Mouse (Mus musculus) neural tube, embryonic 11.5 days (tissue): ENCODE measurements around the gene Dusp18. TPM values are rescaled to one million over a fixed set of nuclear protein-coding genes. Genes with fewer than 3 reads are reported as not detected.
"Not testable (repeated sequence)": the region's sequence is repeated elsewhere in the genome, so short reads cannot be mapped to it uniquely, and the experiment has no call there.

Experiments used
- ATAC-seq: fragments of 200-750 bp; cut with Nextera tagmentation; 2 replicates; pipeline ENCODE4 v1.8.0; 2017; ENCODE audit warnings: moderate number of reproducible peaks, mild to moderate bottlenecking, moderate TSS enrichment, moderate library complexity; ENCODE audit not compliant: insufficient read depth, low FRiP score, low TSS enrichment
- DNase-seq: peaks from one replicate; pipeline ENCODE4 v3.0.0-alpha.2; 2015; ENCODE audit warnings: low spot score
- H3K27ac ChIP-seq: fragments of 300-500 bp; sonication (generic); 2 replicates; pipeline ENCODE4 v1.5.1; 2014; ENCODE audit warnings: low read depth, mild to moderate bottlenecking, low read length
- H3K27me3 ChIP-seq: fragments of 300-500 bp; sonication (generic); 2 replicates; pipeline ENCODE4 v1.6.1; 2014; ENCODE audit warnings: mild to moderate bottlenecking, low read length, mixed read lengths; ENCODE audit not compliant: control insufficient read depth, insufficient read depth
- H3K36me3 ChIP-seq: fragments of 300-500 bp; sonication (generic); 2 replicates; pipeline ENCODE4 v1.6.1; 2014; ENCODE audit warnings: mild to moderate bottlenecking, low read length, moderate library complexity, mixed read lengths; ENCODE audit not compliant: control insufficient read depth, insufficient read depth
- H3K4me1 ChIP-seq: fragments of 300-500 bp; sonication (generic); 2 replicates; pipeline ENCODE4 v1.6.1; 2014; ENCODE audit warnings: low read length, mixed read lengths; ENCODE audit not compliant: control insufficient read depth, insufficient read depth
- H3K4me2 ChIP-seq: fragments of 300-500 bp; sonication (generic); 2 replicates; pipeline ENCODE4 v1.6.1; 2014; ENCODE audit warnings: low read depth, mild to moderate bottlenecking, moderate library complexity
- H3K4me3 ChIP-seq: fragments of 300-500 bp; sonication (generic); 2 replicates; pipeline ENCODE4 v1.5.1; 2014; ENCODE audit warnings: low read depth, low read length
- H3K9ac ChIP-seq: fragments of 300-500 bp; sonication (generic); 2 replicates; pipeline ENCODE4 v1.6.1; 2014; ENCODE audit warnings: mild to moderate bottlenecking, low read length
- H3K9me3 ChIP-seq: fragments of 300-500 bp; sonication (generic); 2 replicates; pipeline ENCODE4 v1.6.1; 2016; ENCODE audit warnings: low read length; ENCODE audit not compliant: control insufficient read depth
- WGBS: fragments of 180-500 bp; shearing (Covaris S2); extraction: QIAGEN DNeasy Blood & Tissue Kit; methylation state at CpG from one replicate; pipeline ENCODE4 v1.1.7; 2014; 5-methylcytosine and 5-hydroxymethylcytosine counted together
- polyA plus RNA-seq: library from polyadenylated mRNA; unstranded; fragments of >200 nt; fragmentation: Nextera tagmentation; extraction: Ambion mirVana; gene quantifications from 2 replicates; pipeline ENCODE4 v1.2.1, GENCODE M21; 2014

Dusp18 gene
- polyA plus RNA-seq, 1 experiment from 2014 or later = 21.2 TPM

DNA sequence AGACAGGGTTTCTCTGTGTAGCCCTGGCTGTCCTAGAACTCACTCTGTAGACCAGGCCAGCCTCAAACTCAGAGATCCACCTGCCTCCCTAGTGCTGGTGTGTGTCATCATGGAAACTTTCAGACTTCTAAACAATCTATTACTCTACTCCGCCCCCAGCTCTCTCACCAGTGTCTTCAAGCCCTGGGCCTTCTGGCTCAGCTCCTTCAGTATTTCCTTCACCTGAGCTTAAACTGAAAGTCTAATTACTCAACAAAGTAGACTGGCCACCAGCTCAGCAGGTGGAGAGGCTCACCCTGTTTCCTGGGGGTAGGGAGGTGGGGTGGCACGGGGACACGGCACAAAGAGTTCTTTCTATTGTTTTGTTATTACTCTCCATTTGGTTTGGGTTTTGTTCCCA is 7.5 kb downstream of the Dusp18 start:
- H3K36me3 ChIP-seq = no peaks in the 10 kb centered on the region
- H3K27me3 ChIP-seq = no peaks in the 10 kb centered on the region
- H3K4me1 ChIP-seq = no peaks in the 10 kb centered on the region
- ATAC-seq (no peak), DNase-seq (no peak)
- no peak overlapping the region for H3K9ac ChIP-seq
- H3K27ac ChIP-seq = no peak overlapping the region
- 84% methylated on average over 3 of the region's 3 CpGs for WGBS
- no peak overlapping the region for H3K4me2 ChIP-seq
- no peaks in the 10 kb centered on the region for H3K9me3 ChIP-seq
- no peak overlapping the region for H3K4me3 ChIP-seq

DNA sequence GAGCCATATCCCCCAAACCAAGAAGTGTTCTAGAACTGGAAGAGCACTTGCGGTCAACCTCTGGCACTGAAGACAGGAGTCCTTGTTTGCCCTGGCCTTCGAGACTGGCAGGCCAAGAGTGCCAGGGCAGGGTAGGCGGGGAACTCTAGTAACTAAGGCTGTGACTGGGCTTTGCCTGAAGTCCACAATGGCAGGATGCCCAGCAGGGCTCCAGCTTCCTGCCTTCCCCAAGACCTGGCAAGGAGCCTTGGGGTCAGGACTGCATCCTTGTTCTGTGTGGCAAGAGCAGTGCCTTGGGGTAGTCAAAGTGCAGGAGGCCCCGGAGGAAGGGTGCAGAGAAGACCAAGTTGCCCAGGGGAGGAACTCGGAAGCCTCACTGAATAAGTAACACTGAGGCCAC is 8.0 kb downstream of the Dusp18 start:
- 79% methylated on average over 5 of the region's 5 CpGs for WGBS

DNA sequence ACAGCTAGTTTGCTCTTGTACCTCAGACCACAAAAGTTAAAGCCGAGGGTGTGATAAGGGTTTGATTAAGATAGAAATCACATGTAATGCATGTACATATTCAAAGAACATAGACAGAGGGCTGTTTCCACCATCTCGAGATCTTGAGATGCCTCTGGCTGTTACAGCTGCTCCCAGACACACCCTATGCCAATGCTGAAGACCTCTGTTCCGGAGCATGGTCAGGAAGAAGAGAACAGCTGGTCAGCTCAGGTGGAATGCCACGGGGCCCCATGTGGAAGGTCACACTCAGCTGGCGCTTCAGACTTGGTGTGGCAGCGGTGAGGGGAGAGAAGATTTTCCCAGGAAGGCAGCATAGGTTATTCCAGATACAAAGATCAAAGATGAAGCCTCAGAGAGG is 9.6 kb downstream of the Dusp18 start:
- H3K27me3 ChIP-seq = no peaks in the 10 kb centered on the region
- no peak for ATAC-seq
- no peak overlapping the region for H3K27ac ChIP-seq
- 0 out of 2 replicates have a peak, but pooled peaks cover 3% of the 10 kb centered on the region for H3K4me1 ChIP-seq
- H3K9me3 ChIP-seq = no peaks in the 10 kb centered on the region
- DNase-seq = no peak
- 90% methylated on average over 6 of the region's 6 CpGs for WGBS
- H3K36me3 ChIP-seq = no peaks in the 10 kb centered on the region
- no peak overlapping the region for H3K9ac ChIP-seq
- H3K4me3 ChIP-seq = no peak overlapping the region
- no peak overlapping the region for H3K4me2 ChIP-seq

More for the DNA sequence above, 8.0 kb downstream of the Dusp18 start:
- Histone ChIP-seq H3K36me3 (no peaks in the 10 kb centered on the region), H3K4me2 (no peak overlapping the region), H3K27ac (no peak overlapping the region), H3K9me3 (no peaks in the 10 kb centered on the region), H3K9ac (no peak overlapping the region), H3K4me3 (no peak overlapping the region), H3K27me3 (no peaks in the 10 kb centered on the region), H3K4me1 (no peaks in the 10 kb centered on the region)
- no peak for ATAC-seq
- DNase-seq = no peak

DNA sequence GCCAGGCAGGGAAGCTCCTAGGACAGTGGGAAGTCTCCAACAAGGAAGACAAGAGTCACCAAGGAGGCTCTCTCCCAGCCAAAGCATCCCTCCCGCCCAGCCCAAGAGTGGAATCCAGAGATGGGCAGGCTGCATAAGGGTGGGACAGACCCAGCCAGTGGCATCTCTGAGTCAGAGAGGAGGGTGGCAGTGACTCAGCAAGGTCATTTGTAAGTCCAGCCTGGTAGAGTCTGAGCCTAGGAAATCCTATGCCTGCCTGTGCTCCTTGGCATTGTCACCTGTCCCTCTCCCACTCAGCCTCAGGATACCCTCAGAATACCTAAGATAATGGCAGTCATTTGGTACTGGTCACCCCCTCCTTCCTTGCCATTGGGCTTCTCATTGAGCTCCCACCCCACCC is 10.4 kb downstream of the Dusp18 start:
- Histone ChIP-seq H3K4me3 (no peak overlapping the region), H3K27me3 (no peaks in the 10 kb centered on the region), H3K36me3 (no peaks in the 10 kb centered on the region), H3K9ac (no peak overlapping the region), H3K4me1 (0 out of 2 replicates have a peak, but pooled peaks cover 3% of the 10 kb centered on the region), H3K27ac (no peak overlapping the region), H3K4me2 (no peak overlapping the region), H3K9me3 (no peaks in the 10 kb centered on the region)
- 88% methylated on average over 1 of the region's 1 CpGs for WGBS
- no peak for DNase-seq
- ATAC-seq = no peak

DNA sequence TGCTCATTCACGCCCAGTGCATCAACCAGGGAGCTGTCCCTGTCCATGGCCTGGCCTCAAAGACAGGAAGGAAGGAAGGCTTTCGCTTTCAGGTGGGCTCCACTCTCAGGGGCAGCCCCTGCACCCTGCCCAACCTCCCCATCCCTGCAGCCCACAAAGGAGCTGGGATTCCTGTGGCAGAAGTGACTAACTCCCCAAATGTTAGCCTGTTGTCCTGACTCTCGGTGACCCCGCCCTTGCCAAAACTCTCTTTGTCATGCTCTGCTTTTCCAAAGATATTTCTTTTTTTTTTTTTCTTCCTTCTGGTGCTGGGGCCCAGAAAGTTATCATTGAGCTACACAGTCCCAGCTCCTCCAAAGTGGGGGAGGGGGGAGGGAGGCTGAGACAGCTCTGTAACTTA is 14.2 kb downstream of the Dusp18 start:
- H3K9ac ChIP-seq = no peak overlapping the region
- no peak for ATAC-seq
- H3K36me3 ChIP-seq = no peaks in the 10 kb centered on the region
- peaks cover 15% of the 10 kb centered on the region for H3K4me1 ChIP-seq
- DNase-seq = no peak
- H3K27me3 ChIP-seq = 0 out of 2 replicates have a peak, but pooled peaks cover 5% of the 10 kb centered on the region
- H3K27ac ChIP-seq = no peak overlapping the region
- H3K4me3 ChIP-seq = no peak overlapping the region
- H3K9me3 ChIP-seq = no peaks in the 10 kb centered on the region
- WGBS = 88% methylated on average over 4 of the region's 4 CpGs
- no peak overlapping the region for H3K4me2 ChIP-seq

DNA sequence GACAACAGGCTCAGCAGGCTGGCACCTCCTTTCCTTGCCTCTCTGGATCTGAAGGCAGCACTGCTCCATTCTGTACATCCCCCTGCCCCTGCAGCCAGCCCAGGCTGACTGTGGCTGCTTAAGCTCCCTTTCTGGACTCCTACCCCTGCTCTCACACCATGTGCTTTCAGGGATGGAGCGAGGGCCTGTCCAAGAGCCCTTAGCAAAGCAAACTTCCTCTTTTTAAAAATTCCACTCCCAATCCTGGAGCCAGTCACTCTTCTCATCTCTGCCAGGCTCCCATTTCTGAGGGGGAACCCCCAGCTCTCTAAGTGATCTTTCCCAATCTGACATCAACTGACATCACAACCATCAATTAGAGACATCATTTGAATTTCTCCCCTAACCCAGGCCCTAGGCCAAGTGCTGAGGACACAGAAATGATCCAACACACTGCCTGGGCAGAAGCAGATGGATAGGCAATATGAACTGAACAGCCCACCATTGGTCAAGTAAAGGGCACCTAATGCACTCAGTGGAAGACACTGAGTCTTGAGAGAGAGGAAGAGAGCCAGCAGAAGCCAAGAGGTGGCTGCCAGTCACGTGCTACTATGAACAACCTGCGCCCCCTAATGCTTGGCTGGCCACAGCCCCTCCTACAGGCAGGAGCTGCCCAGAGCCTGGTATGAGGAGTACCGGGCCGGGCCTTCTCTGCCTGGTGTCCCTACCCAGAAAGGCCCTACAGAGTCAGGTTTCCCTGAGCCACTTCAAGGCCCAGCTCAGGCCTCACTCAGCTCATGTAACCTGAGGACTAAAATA is 15.7 kb downstream of the Dusp18 start:
- H3K9me3 ChIP-seq = no peaks in the 10 kb centered on the region
- WGBS = 73% methylated on average over 5 of the region's 5 CpGs
- H3K4me3 ChIP-seq = no peak overlapping the region
- DNase-seq (no peak), ATAC-seq (no peak)
- peaks cover 15% of the 10 kb centered on the region for H3K4me1 ChIP-seq
- no peak overlapping the region for H3K27ac ChIP-seq
- H3K4me2 ChIP-seq = no peak overlapping the region; the same call in 1 of the 2 replicates
- no peaks in the 10 kb centered on the region for H3K36me3 ChIP-seq
- no peak overlapping the region for H3K9ac ChIP-seq
- 0 out of 2 replicates have a peak, but pooled peaks cover 5% of the 10 kb centered on the region for H3K27me3 ChIP-seq

DNA sequence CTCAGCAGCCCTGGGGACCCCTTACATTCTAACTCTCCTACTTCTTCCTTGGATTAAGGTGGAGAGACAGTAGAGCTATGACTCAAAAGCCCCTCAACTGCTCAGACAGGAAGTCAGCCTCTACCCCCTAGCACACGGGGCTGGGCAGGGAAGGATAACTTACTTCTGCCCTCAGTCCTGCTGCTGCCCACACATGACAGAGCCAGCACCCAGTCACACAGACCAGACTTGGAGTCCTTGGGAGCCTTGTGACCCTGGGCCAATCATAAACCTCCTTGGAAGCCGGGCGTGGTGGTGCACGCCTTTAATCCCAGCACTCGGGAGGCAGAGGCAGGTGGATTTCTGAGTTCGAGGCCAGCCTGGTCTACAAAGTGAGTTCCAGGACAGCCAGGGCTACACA is 16.4 kb downstream of the Dusp18 start:
- H3K9ac ChIP-seq, H3K4me2 ChIP-seq, H3K27ac ChIP-seq, H3K36me3 ChIP-seq, H3K9me3 ChIP-seq, H3K4me3 ChIP-seq, DNase-seq, H3K27me3 ChIP-seq, ATAC-seq: not testable (repeated sequence)
- peaks cover 15% of the 10 kb centered on the region for H3K4me1 ChIP-seq
- WGBS = 85% methylated on average over 6 of the region's 6 CpGs

DNA sequence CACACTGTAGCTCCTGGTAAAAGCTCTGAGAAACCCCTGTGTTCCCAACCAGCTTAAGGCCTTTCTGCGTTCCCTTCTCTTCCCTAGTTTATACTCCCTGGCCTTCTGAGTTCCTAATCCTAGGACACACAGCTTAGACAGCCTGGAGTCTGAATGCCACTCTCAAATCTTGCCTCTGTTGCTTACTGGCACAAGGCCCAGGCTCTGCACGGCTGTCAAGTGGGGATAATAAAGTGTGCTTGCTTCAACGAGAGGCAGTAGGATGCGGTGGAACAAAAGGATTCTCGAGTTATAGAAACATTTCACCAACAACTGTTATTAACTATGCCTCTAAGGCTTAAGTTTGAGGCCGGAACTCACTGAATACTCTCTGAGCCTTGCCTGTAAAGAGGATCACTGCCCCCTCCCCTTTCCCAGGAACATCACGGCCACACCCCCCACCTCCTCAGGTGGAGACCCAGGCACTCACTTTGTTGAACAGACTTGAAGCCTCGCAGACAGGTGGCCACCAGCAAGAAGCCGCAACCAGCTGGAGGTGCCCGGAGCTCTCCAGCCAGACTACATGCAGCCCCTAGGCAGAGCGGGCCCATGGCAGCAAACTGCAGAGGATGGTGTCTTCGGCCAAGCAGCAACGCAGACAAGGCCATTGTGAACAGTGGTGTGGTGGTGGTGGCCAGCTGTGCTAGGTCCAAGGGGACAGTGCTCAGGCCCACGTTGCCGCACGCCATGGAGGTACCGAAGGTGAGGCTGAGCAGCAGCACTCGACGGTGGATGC is 17.2 kb downstream of the Dusp18 start:
- Histone ChIP-seq H3K27me3 (0 out of 2 replicates have a peak, but pooled peaks cover 5% of the 10 kb centered on the region), H3K27ac (no peak overlapping the region), H3K4me1 (peaks cover 15% of the 10 kb centered on the region), H3K4me2 (peak overlapping the region; percentile 66), H3K36me3 (no peaks in the 10 kb centered on the region), H3K4me3 (peak overlapping the region; percentile 48), H3K9ac (peak overlapping the region; percentile 42; the same call in 1 of the 2 replicates), H3K9me3 (no peaks in the 10 kb centered on the region)
- 19% methylated on average over 19 of the region's 19 CpGs for WGBS
- ATAC-seq (0 out of 2 replicates have a peak, but pooled peaks have one; percentile 22), DNase-seq (peak; percentile 23)
